Mouse (Mus musculus) G1E (cell line): ENCODE results near the gene Dlx6.

ENCODE experiments used
- CTCF ChIP-seq: IDR thresholded peaks from 2 replicates; pipeline ENCODE4 v1.5.1; 2012; ENCODE audit warnings: low read depth, low read length, inconsistent platforms, mixed read lengths
- GATA1 ChIP-seq: IDR thresholded peaks from 2 replicates; pipeline ENCODE4 v1.6.1; 2012; ENCODE audit warnings: borderline replicate concordance, low read length, inconsistent platforms, mixed read lengths
- GATA2 ChIP-seq: IDR thresholded peaks from 2 replicates; pipeline ENCODE4 v1.6.1; 2012; ENCODE audit warnings: low read depth, low read length, inconsistent platforms, borderline replicate concordance
- POLR2AphosphoS5 ChIP-seq: IDR thresholded peaks from 2 replicates; pipeline ENCODE4 v1.6.1; 2012; ENCODE audit warnings: low read depth, low read length, inconsistent platforms; ENCODE audit not compliant: insufficient replicate concordance
- TAL1 ChIP-seq: conservative IDR thresholded peaks from 2 replicates; pipeline ENCODE4 v1.6.1; 2012; ENCODE audit warnings: low read depth, low read length, inconsistent platforms, mixed read lengths

- TF ChIP-seq CTCF (no peak), POLR2AphosphoS5 (no peak), GATA1 (no peak), GATA2 (no peak), TAL1 (no peak)
These were observed 1.9 kb upstream of the Dlx6 start for GRCm38 (mm10) chr6:6861086-6861797.
